Comparison of ENCODE assay signal across 9 mouse cellular contexts in the genomic region with DNA sequence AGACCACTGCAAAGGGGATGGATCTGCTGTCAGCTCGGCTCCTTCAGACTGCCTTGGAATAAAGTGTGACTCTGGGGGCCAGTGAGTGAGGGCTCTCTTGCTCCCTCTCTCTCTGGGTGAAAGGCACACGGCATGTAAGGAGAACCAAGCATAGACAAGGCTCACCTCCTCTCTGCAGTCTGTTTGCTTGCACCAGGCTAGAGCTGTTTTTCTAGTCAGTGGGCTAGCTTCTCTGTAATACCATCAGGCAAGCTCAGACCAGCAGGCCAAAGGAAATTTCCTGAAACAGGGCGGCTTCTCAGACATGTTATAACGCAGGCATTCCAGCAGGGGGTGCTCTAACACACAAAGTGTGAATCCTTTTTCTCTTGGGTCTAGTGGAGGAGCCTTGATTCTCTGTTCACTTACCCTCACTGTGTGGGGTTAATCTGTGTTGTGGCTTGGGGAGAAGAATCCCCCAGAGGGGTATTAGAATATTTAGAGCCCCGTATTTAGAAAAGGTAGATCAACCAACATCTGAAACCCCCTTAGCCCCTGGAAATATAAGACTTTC. TPM values are rescaled to one million over a fixed set of nuclear protein-coding genes. Genes with fewer than 3 reads are reported as not detected.
DNase-seq lines count a peak whose midpoint lies in the region; ATAC-seq and TF ChIP-seq lines count a peak whose summit lies in the region.
"Had no signal": no experiment of that assay in that cellular context is flagged by ENCODE, and none has a peak within 500 bp of the region (broad histone marks: within the 10 kb centered on the region; RNA-seq: fewer than 3 reads in every experiment).

No protein-coding gene starts in this region.

- H3K27ac ChIP-seq in forebrain, embryonic 10.5 days = no peak overlapping the region
- peak overlapping the region; percentile 59; the same call in 1 of the 2 replicates for H3K27ac ChIP-seq in hindbrain, embryonic 15.5 days (replicated peaks)
- 0 out of 2 replicates have a peak overlapping the region, but pooled peaks have one; percentile 8 for H3K27ac ChIP-seq in midbrain, embryonic 14.5 days (replicated peaks; ENCODE audit: low read depth, low read length)
- no peak overlapping the region for H3K27ac ChIP-seq in spleen, adult 2 months (ENCODE audit: insufficient read depth, low read length)
- H3K27ac ChIP-seq: lung, embryonic 15.5 days had no signal

- 0 out of 2 replicates have a peak overlapping the region, but pooled peaks have one; percentile 14 for H3K4me2 ChIP-seq in hindbrain, embryonic 15.5 days
- H3K4me2 ChIP-seq in midbrain, embryonic 14.5 days (ENCODE audit: low read length) = no peak overlapping the region
- H3K4me2 ChIP-seq: lung, embryonic 15.5 days had no signal

- no peaks in the 10 kb centered on the region for H3K36me3 ChIP-seq in forebrain, embryonic 10.5 days (replicated peaks)
- H3K36me3 ChIP-seq in hindbrain, embryonic 15.5 days = no peaks in the 10 kb centered on the region
- no peaks in the 10 kb centered on the region for H3K36me3 ChIP-seq in midbrain, embryonic 14.5 days (ENCODE audit: control insufficient read depth, insufficient read depth, low read length)
- H3K36me3 ChIP-seq in spleen, adult 2 months (ENCODE audit: control insufficient read depth, insufficient read depth, low read length) = no peaks in the 10 kb centered on the region
- H3K36me3 ChIP-seq: lung, embryonic 15.5 days had no signal

- no peak for TF ChIP-seq POLR2A in brain, embryonic 14.5 days (IDR thresholded peaks at IDR 0.05; ENCODE audit: borderline replicate concordance, extremely low read depth, insufficient read depth, insufficient read length, poor library complexity, severe bottlenecking)
- no peak for TF ChIP-seq POLR2A in spleen, adult 2 months (IDR thresholded peaks at IDR 0.05; ENCODE audit: low read depth, low read length)

- H3K9me3 ChIP-seq in forebrain, embryonic 10.5 days = no peaks in the 10 kb centered on the region
- no peaks in the 10 kb centered on the region for H3K9me3 ChIP-seq in hindbrain, embryonic 15.5 days
- H3K9me3 ChIP-seq in midbrain, embryonic 14.5 days (ENCODE audit: control insufficient read depth, low read length) = no peaks in the 10 kb centered on the region
- H3K9me3 ChIP-seq: lung, embryonic 15.5 days had no signal

- H3K27me3 ChIP-seq in forebrain, embryonic 10.5 days (ENCODE audit: poor library complexity, severe bottlenecking) = no peaks in the 10 kb centered on the region
- H3K27me3 ChIP-seq in hindbrain, embryonic 15.5 days = no peaks in the 10 kb centered on the region
- H3K27me3 ChIP-seq in midbrain, embryonic 14.5 days (ENCODE audit: control insufficient read depth, insufficient read depth, low read length) = no peaks in the 10 kb centered on the region
- no peaks in the 10 kb centered on the region for H3K27me3 ChIP-seq in spleen, adult 2 months (ENCODE audit: control insufficient read depth, insufficient read depth, low read length)
- H3K27me3 ChIP-seq: lung, embryonic 15.5 days had no signal

- ATAC-seq in hindbrain, embryonic 15.5 days (ENCODE audit: low FRiP score, low read depth) = peak; percentile 62; the same call in 1 of the 2 replicates
- ATAC-seq in midbrain, embryonic 14.5 days (ENCODE audit: low FRiP score, low TSS enrichment) = peak; percentile 63; the same call in 1 of the 2 replicates

- DNase-seq in heart, adult 18-20 months = peak; percentile 53 to 85
- DNase-seq in heart, postnatal 25 days (ENCODE audit: low spot score) = no peak
- DNase-seq in brain, embryonic 14.5 days (ENCODE audit: low read depth) = peak; percentile 83
- DNase-seq in forebrain, embryonic 10.5 days (ENCODE audit: extremely low spot score, low spot score) = peak; percentile 74
- peak; percentile 56 to 77 for DNase-seq in layer of hippocampus, postnatal 36 days
- peak; percentile 90 for DNase-seq in midbrain, embryonic 14.5 days
- peak; percentile 12 to 54 for DNase-seq in spleen, adult 2 months (ENCODE audit: low read depth in 1 of 2, low spot score in 2 of 2)

- intact Hi-C loops in heart, postnatal 25 days (cut with DNase I) = loop anchor here (5.0 kb wide), 1 partner anchor 289 kb away; no protein-coding TSS in a partner anchor

- H3K4me1 ChIP-seq in forebrain, embryonic 10.5 days = peaks cover 8% of the 10 kb centered on the region
- peaks cover 16% of the 10 kb centered on the region for H3K4me1 ChIP-seq in hindbrain, embryonic 15.5 days (replicated peaks)
- peaks cover 15% of the 10 kb centered on the region for H3K4me1 ChIP-seq in midbrain, embryonic 14.5 days (ENCODE audit: control insufficient read depth, insufficient read depth, low read length)
- H3K4me1 ChIP-seq in spleen, adult 2 months (ENCODE audit: control insufficient read depth, insufficient read depth, insufficient read length) = peaks cover 2% of the 10 kb centered on the region; the same call in 1 of the 2 replicates
- H3K4me1 ChIP-seq: lung, embryonic 15.5 days had no signal

- peak; percentile 89 for TF ChIP-seq CTCF in brain, embryonic 14.5 days (IDR thresholded peaks at IDR 0.05; ENCODE audit: borderline replicate concordance, extremely low read depth, insufficient read depth, insufficient read length)
- TF ChIP-seq CTCF in spleen, adult 2 months (IDR thresholded peaks at IDR 0.05; ENCODE audit: extremely low read depth, insufficient read depth, insufficient read length, insufficient replicate concordance) = peak; percentile 65; the same call in 1 of the 2 replicates

- 28% methylated on average over 5 of the region's 5 CpGs for WGBS in forebrain, embryonic 10.5 days
- 25% methylated on average over 5 of the region's 5 CpGs for WGBS in hindbrain, embryonic 15.5 days
- 23% methylated on average over 5 of the region's 5 CpGs for WGBS in midbrain, embryonic 14.5 days
- WGBS in spleen, adult 2 months = 41% methylated on average over 5 of the region's 5 CpGs

- H3K9ac ChIP-seq in hindbrain, embryonic 15.5 days = no peak overlapping the region
- H3K9ac ChIP-seq in midbrain, embryonic 14.5 days (replicated peaks; ENCODE audit: low read length) = no peak overlapping the region
- H3K9ac ChIP-seq: lung, embryonic 15.5 days had no signal

- H3K4me3 ChIP-seq in forebrain, embryonic 10.5 days = no peak overlapping the region
- H3K4me3 ChIP-seq in hindbrain, embryonic 15.5 days = no peak overlapping the region
- H3K4me3 ChIP-seq in midbrain, embryonic 14.5 days (replicated peaks; ENCODE audit: low read depth, low read length) = no peak overlapping the region
- H3K4me3 ChIP-seq in spleen, adult 2 months (ENCODE audit: extremely low read depth, insufficient read depth, insufficient read length) = no peak overlapping the region
- H3K4me3 ChIP-seq: lung, embryonic 15.5 days had no signal

RNA-seq across cellular contexts. Expression of a gene that starts 31.7 kb away (rescaled TPM):
- under 1 TPM in 1 of 2 experiments, not detected in 1; 0.08 TPM for total RNA-seq in heart, adult 18-20 months (2021)
- not detected for total RNA-seq in heart, postnatal 25 days (2021)
- 147 and 155 TPM in 2 replicates for polyA plus RNA-seq in brain, embryonic 14.5 days (2012; rRNA removed)
- 0.31 and 0.56 TPM in 2 replicates for polyA plus RNA-seq in forebrain, embryonic 10.5 days (2016; fragmentation: Nextera tagmentation; extraction: Ambion mirVana)
- 33.6 and 40.7 TPM in 2 replicates for polyA plus RNA-seq in hindbrain, embryonic 15.5 days (2015; fragmentation: Nextera tagmentation; extraction: Ambion mirVana)
- 100 to 1,000 TPM; 447 to 471 TPM for total RNA-seq in layer of hippocampus, postnatal 36 days (2021)
- polyA plus RNA-seq in midbrain, embryonic 14.5 days (2014; fragmentation: Nextera tagmentation; extraction: Ambion mirVana) = 31.1 and 38.9 TPM in 2 replicates
- polyA plus RNA-seq in spleen, adult 2 months (2012; rRNA removed) = 0.33 and 0.50 TPM in 2 replicates

RNA-seq across cellular contexts. Expression of a gene that starts 42.0 kb away (rescaled TPM):
- 1 to 10 TPM; 3.3 to 8.3 TPM for total RNA-seq in heart, adult 18-20 months (2021)
- 1 to 10 TPM; 4.4 to 4.6 TPM for total RNA-seq in heart, postnatal 25 days (2021)
- polyA plus RNA-seq in brain, embryonic 14.5 days (2012; rRNA removed) = 13.6 and 20.6 TPM in 2 replicates
- 16.4 and 18.5 TPM in 2 replicates for polyA plus RNA-seq in forebrain, embryonic 10.5 days (2016; fragmentation: Nextera tagmentation; extraction: Ambion mirVana)
- 7.3 and 7.9 TPM in 2 replicates for polyA plus RNA-seq in hindbrain, embryonic 15.5 days (2015; fragmentation: Nextera tagmentation; extraction: Ambion mirVana)
- 10 to 100 TPM; 17.4 to 19.2 TPM for total RNA-seq in layer of hippocampus, postnatal 36 days (2021)
- polyA plus RNA-seq in midbrain, embryonic 14.5 days (2014; fragmentation: Nextera tagmentation; extraction: Ambion mirVana) = 6.8 and 7.6 TPM in 2 replicates
- polyA plus RNA-seq in spleen, adult 2 months (2012; rRNA removed) = 64.9 and 77.2 TPM in 2 replicates

RNA-seq across cellular contexts. Expression of a gene that starts 53.9 kb away (rescaled TPM):
- 10 to 100 TPM; 11.3 to 12.9 TPM for total RNA-seq in heart, adult 18-20 months (2021)
- 10 to 100 TPM; 12.3 to 13.2 TPM for total RNA-seq in heart, postnatal 25 days (2021)
- polyA plus RNA-seq in brain, embryonic 14.5 days (2012; rRNA removed) = 13.5 and 18.3 TPM in 2 replicates
- 30.5 and 31.4 TPM in 2 replicates for polyA plus RNA-seq in forebrain, embryonic 10.5 days (2016; fragmentation: Nextera tagmentation; extraction: Ambion mirVana)
- polyA plus RNA-seq in hindbrain, embryonic 15.5 days (2015; fragmentation: Nextera tagmentation; extraction: Ambion mirVana) = 29.4 and 32.6 TPM in 2 replicates
- total RNA-seq in layer of hippocampus, postnatal 36 days (2021) = 10 to 100 TPM; 18.2 to 19.6 TPM
- 27.9 and 33.7 TPM in 2 replicates for polyA plus RNA-seq in midbrain, embryonic 14.5 days (2014; fragmentation: Nextera tagmentation; extraction: Ambion mirVana)
- 4.1 and 4.4 TPM in 2 replicates for polyA plus RNA-seq in spleen, adult 2 months (2012; rRNA removed)

RNA-seq across cellular contexts. Expression of a gene that starts 56.3 kb away (rescaled TPM):
- 1 to 10 TPM; 4.5 to 5.0 TPM for total RNA-seq in heart, adult 18-20 months (2021)
- total RNA-seq in heart, postnatal 25 days (2021) = 1 to 10 TPM; 2.9 to 3.6 TPM
- 10.4 and 34.9 TPM in 2 replicates for polyA plus RNA-seq in brain, embryonic 14.5 days (2012; rRNA removed)
- polyA plus RNA-seq in forebrain, embryonic 10.5 days (2016; fragmentation: Nextera tagmentation; extraction: Ambion mirVana) = 8.1 and 9.2 TPM in 2 replicates
- 24.0 and 24.9 TPM in 2 replicates for polyA plus RNA-seq in hindbrain, embryonic 15.5 days (2015; fragmentation: Nextera tagmentation; extraction: Ambion mirVana)
- total RNA-seq in layer of hippocampus, postnatal 36 days (2021) = 10 to 100 TPM; 52.0 to 64.3 TPM
- 24.9 and 28.4 TPM in 2 replicates for polyA plus RNA-seq in midbrain, embryonic 14.5 days (2014; fragmentation: Nextera tagmentation; extraction: Ambion mirVana)
- polyA plus RNA-seq in spleen, adult 2 months (2012; rRNA removed) = 4.2 and 4.5 TPM in 2 replicates

Comparison
In these comparisons a context has a peak if more than half of its experiments do, and no peak if none do; other contexts are left out.
1. H3K27ac ChIP-seq: peak in hindbrain, embryonic 15.5 days (single experiment) and midbrain, embryonic 14.5 days (single experiment); none in forebrain, embryonic 10.5 days (single experiment) and spleen, adult 2 months (single experiment).
2. RNA of a gene that starts 31.7 kb away (polyA plus RNA-seq): 147 to 155 TPM in brain, embryonic 14.5 days, 33.6 to 40.7 TPM in hindbrain, embryonic 15.5 days and 31.1 to 38.9 TPM in midbrain, embryonic 14.5 days; 0.31 to 0.56 TPM in forebrain, embryonic 10.5 days and 0.33 to 0.50 TPM in spleen, adult 2 months; every median in the first group is over 10 times any median in the second.